Mouse (Mus musculus) olfactory bulb, adult 2 months (tissue): ENCODE data around the gene Angptl8.

ENCODE experiments used
- CTCF ChIP-seq: fragments of 200-500 bp; IDR thresholded peaks from 2 replicates; pipeline ENCODE4 v1.5.1; 2012; ENCODE audit warnings: low read depth, mild to moderate bottlenecking, low read length, moderate library complexity; ENCODE audit not compliant: insufficient read depth
- POLR2A ChIP-seq: fragments of 200-500 bp; IDR thresholded peaks from 2 replicates; pipeline ENCODE4 v1.6.1; 2012; ENCODE audit warnings: mild to moderate bottlenecking, low read depth, low read length, moderate library complexity; ENCODE audit not compliant: insufficient read depth

DNA sequence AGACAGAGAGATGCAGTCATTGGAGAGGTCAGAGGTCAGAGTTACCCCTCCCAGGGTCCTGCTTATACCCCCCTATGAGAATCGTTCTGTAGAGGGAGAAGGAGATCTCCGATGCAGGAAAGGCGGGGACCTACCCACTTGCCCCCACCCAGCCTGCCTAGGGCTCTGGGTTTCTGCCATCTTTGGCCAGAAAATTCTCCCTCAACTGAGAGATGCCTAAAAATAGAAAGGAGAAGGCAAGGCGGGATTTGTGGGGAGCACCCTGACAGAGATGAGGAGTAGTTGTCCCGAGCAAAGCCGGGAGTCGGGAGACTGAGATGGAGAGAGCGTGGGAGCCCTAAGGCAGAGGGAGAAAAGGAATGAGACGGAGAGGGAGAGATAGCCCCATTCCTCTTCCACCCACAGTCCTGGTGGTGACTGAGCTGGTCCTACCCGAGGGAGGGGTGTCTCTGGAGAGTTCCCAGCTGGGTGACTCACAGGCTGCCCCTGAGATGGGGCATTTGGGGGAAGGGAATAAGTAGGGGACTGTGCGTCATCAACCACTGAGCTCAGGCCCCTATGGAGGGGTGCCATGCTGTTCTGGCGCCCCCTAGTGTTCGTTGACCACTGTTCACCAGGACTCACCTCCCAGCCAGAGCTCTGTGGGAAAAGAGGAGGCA lies 31.2 kb upstream of the Angptl8 start:
- TF ChIP-seq CTCF (peak; percentile 89), POLR2A (no peak)
